Mouse (Mus musculus): ENCODE measurements around the gene Agap1. TPM values are rescaled to one million over a fixed set of nuclear protein-coding genes. Genes with fewer than 3 reads are reported as not detected.
A peak's percentile ranks its signal among the peaks of the same experiment; 100 is the strongest.

Gene Agap1
- polyA plus RNA-seq, 1 experiment from 2014 or later = 4.2 TPM

DNA sequence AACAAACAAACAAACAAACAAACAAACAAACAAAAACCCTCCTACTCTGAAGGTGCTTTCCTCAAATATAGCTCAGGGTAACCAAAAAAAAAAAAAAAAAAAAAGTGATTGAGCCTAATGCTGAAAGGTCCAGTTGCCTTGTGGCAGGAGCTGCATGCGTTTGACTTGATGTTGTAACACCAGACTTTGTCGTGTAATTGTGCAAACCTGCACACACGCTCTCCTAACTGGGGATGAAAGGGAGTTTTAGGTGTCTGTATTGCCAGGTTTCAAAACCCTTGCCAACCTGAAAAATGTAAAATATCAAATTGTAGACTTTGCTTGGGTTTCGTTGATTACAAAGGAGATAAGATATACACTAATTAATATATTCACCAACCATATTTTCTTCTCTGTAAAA lies 459.0 kb downstream of the Agap1 start:
- Histone ChIP-seq H3K27ac (replicated peaks) (no peak overlapping the region), H3K9me3 (ENCODE audit: control insufficient read depth, low read length) (no peaks in the 10 kb centered on the region), H3K4me3 (ENCODE audit: low read depth, low read length) (no peak overlapping the region), H3K27me3 (ENCODE audit: control insufficient read depth, insufficient read depth, low read length) (no peaks in the 10 kb centered on the region), H3K4me1 (replicated peaks; ENCODE audit: control insufficient read depth, insufficient read depth) (no peaks in the 10 kb centered on the region), H3K9ac (ENCODE audit: low read length) (no peak overlapping the region), H3K36me3 (ENCODE audit: control insufficient read depth, insufficient read depth, low read length) (no peaks in the 10 kb centered on the region), H3K4me2 (replicated peaks; ENCODE audit: low read depth) (no peak overlapping the region)
- DNase-seq (ENCODE audit: low spot score) = no peak
- 73% methylated on average over 4 of the region's 4 CpGs for WGBS
- no peak for ATAC-seq (ENCODE audit: low FRiP score, low TSS enrichment)
- no peak for TF ChIP-seq EP300 (optimal IDR thresholded peaks at IDR 0.05)
- no peak for TF ChIP-seq CTCF (IDR thresholded peaks at IDR 0.05; ENCODE audit: low read depth)

DNA sequence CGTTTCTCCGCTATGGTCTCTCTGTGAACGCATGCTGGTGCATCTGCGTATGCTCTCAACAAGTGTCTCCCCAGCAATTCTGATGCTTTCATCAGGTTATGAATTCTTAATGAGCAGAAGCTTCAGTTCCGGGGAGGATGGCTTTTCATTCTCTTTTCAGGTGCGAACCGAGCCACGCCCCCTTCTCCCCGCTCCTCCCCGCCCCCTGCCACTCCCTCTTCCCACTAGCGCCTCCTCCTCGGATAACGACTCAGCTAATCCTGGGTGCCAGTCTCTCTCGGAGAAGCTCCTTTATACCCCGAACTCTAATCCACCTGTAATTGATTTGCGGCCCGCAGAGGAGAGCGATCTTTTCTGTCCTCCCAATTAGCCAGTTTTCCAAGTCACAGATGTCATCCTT lies 463.5 kb downstream of the Agap1 start:
- H3K36me3 ChIP-seq (ENCODE audit: control insufficient read depth, insufficient read depth, low read length) = no peaks in the 10 kb centered on the region
- no peak overlapping the region for H3K27ac ChIP-seq (replicated peaks)
- H3K4me2 ChIP-seq (replicated peaks; ENCODE audit: low read depth) = no peak overlapping the region
- H3K4me1 ChIP-seq (replicated peaks; ENCODE audit: control insufficient read depth, insufficient read depth) = no peaks in the 10 kb centered on the region
- ATAC-seq (ENCODE audit: low FRiP score, low TSS enrichment) = no peak
- no peak overlapping the region for H3K4me3 ChIP-seq (ENCODE audit: low read depth, low read length)
- no peaks in the 10 kb centered on the region for H3K9me3 ChIP-seq (ENCODE audit: control insufficient read depth, low read length)
- WGBS = 32% methylated on average over 16 of the region's 18 CpGs
- H3K9ac ChIP-seq (ENCODE audit: low read length) = no peak overlapping the region
- no peak for TF ChIP-seq EP300 (optimal IDR thresholded peaks at IDR 0.05)
- TF ChIP-seq CTCF (IDR thresholded peaks at IDR 0.05; ENCODE audit: low read depth) = no peak
- peaks cover 7% of the 10 kb centered on the region; the same call in 1 of the 2 replicates for H3K27me3 ChIP-seq (ENCODE audit: control insufficient read depth, insufficient read depth, low read length)
- no peak for DNase-seq (ENCODE audit: low spot score)

DNA sequence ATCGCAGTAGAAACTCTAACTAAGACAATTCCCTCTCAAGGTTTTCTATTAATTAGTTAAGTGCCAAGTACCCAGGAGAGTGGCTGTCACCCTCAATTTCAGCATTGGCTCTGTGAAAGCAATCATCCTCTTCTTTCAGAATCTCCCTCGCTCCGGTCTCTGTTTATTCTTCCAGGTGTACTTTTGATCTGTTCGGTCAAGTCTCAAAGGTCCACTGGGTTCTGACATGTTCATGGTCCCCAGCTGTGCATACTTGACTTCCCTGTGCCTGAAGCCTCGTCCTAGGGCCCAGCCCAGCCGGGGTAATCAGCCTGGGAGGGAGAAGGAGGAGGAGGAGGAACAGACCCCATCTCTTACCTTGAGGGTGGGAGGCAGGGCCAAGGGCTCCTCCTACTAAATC lies 464.6 kb downstream of the Agap1 start:
- TF ChIP-seq CTCF (IDR thresholded peaks at IDR 0.05; ENCODE audit: low read depth) = no peak
- TF ChIP-seq EP300 (optimal IDR thresholded peaks at IDR 0.05) = no peak
- 63% methylated on average over 6 of the region's 6 CpGs for WGBS
- DNase-seq (ENCODE audit: low spot score) = no peak
- no peaks in the 10 kb centered on the region for H3K36me3 ChIP-seq (ENCODE audit: control insufficient read depth, insufficient read depth, low read length)
- H3K27me3 ChIP-seq (ENCODE audit: control insufficient read depth, insufficient read depth, low read length) = peaks cover 16% of the 10 kb centered on the region; the same call in 1 of the 2 replicates
- no peak for ATAC-seq (ENCODE audit: low FRiP score, low TSS enrichment)
- no peak overlapping the region for H3K9ac ChIP-seq (ENCODE audit: low read length)
- no peaks in the 10 kb centered on the region for H3K9me3 ChIP-seq (ENCODE audit: control insufficient read depth, low read length)
- no peaks in the 10 kb centered on the region for H3K4me1 ChIP-seq (replicated peaks; ENCODE audit: control insufficient read depth, insufficient read depth)
- no peak overlapping the region for H3K4me3 ChIP-seq (ENCODE audit: low read depth, low read length)
- no peak overlapping the region for H3K27ac ChIP-seq (replicated peaks)
- H3K4me2 ChIP-seq (replicated peaks; ENCODE audit: low read depth) = no peak overlapping the region

DNA sequence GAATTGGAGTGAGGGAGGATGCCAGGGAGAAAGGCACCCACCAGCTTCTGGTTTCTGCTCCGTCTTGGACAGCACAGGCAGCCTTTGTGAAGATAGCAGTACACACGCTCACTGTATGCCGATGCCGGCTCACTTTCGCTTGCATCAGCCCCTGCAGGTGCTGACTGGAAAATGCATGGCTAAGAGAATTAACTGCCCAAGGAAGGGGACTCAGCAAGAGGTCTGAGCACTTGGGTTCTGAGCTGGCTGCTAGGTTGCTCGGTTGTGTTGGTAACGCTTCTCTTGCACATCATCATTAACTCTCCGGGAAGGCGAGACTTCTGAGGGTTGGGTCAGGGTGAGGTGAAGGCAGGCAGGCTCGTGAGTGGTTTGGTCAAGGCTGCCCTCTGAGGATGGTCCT lies 467.2 kb downstream of the Agap1 start:
- no peak overlapping the region for H3K27ac ChIP-seq (replicated peaks)
- H3K4me3 ChIP-seq (ENCODE audit: low read depth, low read length) = no peak overlapping the region
- ATAC-seq (ENCODE audit: low FRiP score, low TSS enrichment) = no peak
- H3K4me1 ChIP-seq (replicated peaks; ENCODE audit: control insufficient read depth, insufficient read depth) = no peaks in the 10 kb centered on the region
- H3K9ac ChIP-seq (ENCODE audit: low read length) = no peak overlapping the region
- no peak overlapping the region for H3K4me2 ChIP-seq (replicated peaks; ENCODE audit: low read depth)
- peaks cover 28% of the 10 kb centered on the region; the same call in 1 of the 2 replicates for H3K27me3 ChIP-seq (ENCODE audit: control insufficient read depth, insufficient read depth, low read length)
- TF ChIP-seq EP300 (optimal IDR thresholded peaks at IDR 0.05) = no peak
- TF ChIP-seq CTCF (IDR thresholded peaks at IDR 0.05; ENCODE audit: low read depth) = peak; percentile 31; the same call in 1 of the 2 replicates
- no peak for DNase-seq (ENCODE audit: low spot score)
- H3K9me3 ChIP-seq (ENCODE audit: control insufficient read depth, low read length) = no peaks in the 10 kb centered on the region
- H3K36me3 ChIP-seq (ENCODE audit: control insufficient read depth, insufficient read depth, low read length) = no peaks in the 10 kb centered on the region
- 5% methylated on average over 10 of the region's 10 CpGs for WGBS

DNA sequence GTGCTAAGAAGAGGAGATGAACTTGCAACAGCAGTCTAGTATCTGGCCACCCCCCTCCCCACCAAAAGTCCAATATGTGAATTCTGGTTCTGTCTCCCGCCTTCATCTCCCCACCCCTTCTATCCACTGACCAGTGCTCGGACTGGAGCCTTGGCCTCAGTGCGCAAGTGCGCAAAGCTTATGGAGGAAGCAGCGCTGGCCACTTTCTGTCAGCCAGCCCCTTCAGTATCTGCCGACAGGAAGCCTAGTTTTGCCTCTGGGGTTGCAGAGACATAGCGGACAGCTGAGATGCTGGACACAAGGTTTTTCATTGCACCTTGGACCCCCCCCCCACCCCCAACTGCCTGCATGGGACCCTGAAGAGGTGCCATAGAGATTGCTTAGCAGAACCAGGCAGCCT lies 467.7 kb downstream of the Agap1 start:
- DNase-seq (ENCODE audit: low spot score) = no peak
- WGBS = 3% methylated on average over 7 of the region's 7 CpGs
- Histone ChIP-seq H3K4me1 (replicated peaks; ENCODE audit: control insufficient read depth, insufficient read depth) (no peaks in the 10 kb centered on the region), H3K9ac (ENCODE audit: low read length) (no peak overlapping the region), H3K4me2 (replicated peaks; ENCODE audit: low read depth) (no peak overlapping the region), H3K27me3 (ENCODE audit: control insufficient read depth, insufficient read depth, low read length) (peaks cover 32% of the 10 kb centered on the region), H3K27ac (replicated peaks) (no peak overlapping the region), H3K9me3 (ENCODE audit: control insufficient read depth, low read length) (no peaks in the 10 kb centered on the region), H3K36me3 (ENCODE audit: control insufficient read depth, insufficient read depth, low read length) (no peaks in the 10 kb centered on the region), H3K4me3 (ENCODE audit: low read depth, low read length) (no peak overlapping the region)
- TF ChIP-seq EP300 (optimal IDR thresholded peaks at IDR 0.05) = no peak
- no peak for TF ChIP-seq CTCF (IDR thresholded peaks at IDR 0.05; ENCODE audit: low read depth)
- ATAC-seq (ENCODE audit: low FRiP score, low TSS enrichment) = no peak

DNA sequence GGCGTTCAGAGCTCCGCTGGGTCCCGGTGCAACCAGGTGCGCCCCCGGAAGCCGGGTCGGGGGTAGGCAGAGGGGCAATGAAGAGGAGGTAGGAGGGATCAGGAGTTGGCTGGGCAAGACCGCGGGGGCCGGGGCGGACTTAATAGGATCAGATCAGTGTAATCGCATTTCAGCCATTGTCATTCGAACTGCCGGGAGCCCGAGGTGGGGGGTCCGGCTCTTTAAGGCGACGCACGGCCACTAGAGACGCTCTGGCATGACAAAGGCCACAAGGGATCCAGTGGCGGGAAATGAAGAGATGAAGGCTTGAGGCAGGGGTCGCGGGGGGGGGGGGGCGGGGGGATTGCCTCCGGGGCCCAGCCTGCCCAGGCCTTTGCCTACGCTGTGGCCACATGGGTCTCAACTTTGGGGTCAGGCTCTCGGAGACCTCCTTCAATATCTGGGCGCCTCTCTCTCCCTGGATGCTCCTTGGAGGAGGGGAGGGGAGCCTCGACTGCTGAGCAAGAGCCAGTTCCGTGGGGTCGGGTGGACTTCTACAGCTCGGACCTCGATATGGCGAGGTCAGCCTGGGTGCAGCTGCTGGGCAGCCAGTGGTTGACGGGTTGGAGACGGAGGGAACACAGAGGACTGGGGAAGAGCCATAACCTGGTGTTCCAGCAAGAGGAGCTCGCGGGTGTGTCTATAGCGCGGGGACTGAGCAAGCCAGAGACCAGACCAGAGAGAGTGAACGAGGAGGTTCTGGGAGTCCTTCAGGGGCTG lies 468.5 kb downstream of the Agap1 start:
- no peak for TF ChIP-seq EP300 (optimal IDR thresholded peaks at IDR 0.05)
- no peak for TF ChIP-seq CTCF (IDR thresholded peaks at IDR 0.05; ENCODE audit: low read depth)
- 1% methylated on average over 38 of the region's 41 CpGs for WGBS
- ATAC-seq (ENCODE audit: low FRiP score, low TSS enrichment) = no peak
- H3K27me3 ChIP-seq (ENCODE audit: control insufficient read depth, insufficient read depth, low read length) = peaks cover 33% of the 10 kb centered on the region
- DNase-seq (ENCODE audit: low spot score) = no peak
- H3K4me1 ChIP-seq (replicated peaks; ENCODE audit: control insufficient read depth, insufficient read depth) = no peaks in the 10 kb centered on the region
- 0 out of 2 replicates have a peak overlapping the region, but pooled peaks have one; percentile 1 for H3K4me2 ChIP-seq (replicated peaks; ENCODE audit: low read depth)
- H3K36me3 ChIP-seq (ENCODE audit: control insufficient read depth, insufficient read depth, low read length) = no peaks in the 10 kb centered on the region
- no peak overlapping the region for H3K9ac ChIP-seq (ENCODE audit: low read length)
- H3K4me3 ChIP-seq (ENCODE audit: low read depth, low read length) = no peak overlapping the region
- H3K9me3 ChIP-seq (ENCODE audit: control insufficient read depth, low read length) = no peaks in the 10 kb centered on the region
- no peak overlapping the region for H3K27ac ChIP-seq (replicated peaks)

Data from stomach, postnatal 0 days (tissue).